Mouse (Mus musculus): ENCODE results near the gene Prss45. TPM values are rescaled to one million over a fixed set of nuclear protein-coding genes. Genes with fewer than 3 reads are reported as not detected.

Gene Prss45
- total and polyA plus RNA-seq, 3 experiments: not detected

- H3K79me2 ChIP-seq (replicated peaks; ENCODE audit: control insufficient read depth, extremely low read depth, insufficient read depth, poor library complexity, severe bottlenecking): no peaks in the 10 kb centered on the region
- H3K27ac ChIP-seq (ENCODE audit: insufficient read depth, low read depth): no peak overlapping the region
- no peaks in the 10 kb centered on the region for H3K9me3 ChIP-seq (replicated peaks; ENCODE audit: low read length)
- H3K4me2 ChIP-seq (ENCODE audit: insufficient read depth, low read depth, poor library complexity, severe bottlenecking): no peak overlapping the region
- no peak overlapping the region for H3K9ac ChIP-seq (ENCODE audit: insufficient read depth, low read depth)
- peaks cover 1% of the 10 kb centered on the region for H3K27me3 ChIP-seq (replicated peaks)
- TF ChIP-seq KAT2A (IDR thresholded peaks at IDR 0.05; ENCODE audit: insufficient replicate concordance, low read length): no peak
- no peak for TF ChIP-seq ZMIZ1 (IDR thresholded peaks at IDR 0.05; ENCODE audit: low read depth, low read length)
- TF ChIP-seq HCFC1 (IDR thresholded peaks at IDR 0.05; ENCODE audit: low read depth, low read length): no peak
- TF ChIP-seq MYC (IDR thresholded peaks at IDR 0.05; ENCODE audit: low read depth, low read length): no peak
- TF ChIP-seq POLR2A (IDR thresholded peaks at IDR 0.05; ENCODE audit: low read depth, low read length): no peak
- no peak overlapping the region for H3K4me3 ChIP-seq (replicated peaks in 1 of 3; ENCODE audit: low read depth in 2 of 3, low read length in 2 of 3, poor library complexity in 1 of 3)
- in situ Hi-C loops (cut with MboI; ENCODE audit: low pct_ligation_motif_present, low pct_unique_long_range_greater_than_20kb, low sequenced_read_pairs) (no loop called here), dilution Hi-C loops (cut with MboI; ENCODE audit: extremely low pct_ligation_motif_present, extremely low pct_unique_long_range_greater_than_20kb, low sequenced_read_pairs) (no loop called here)
- no peak for DNase-seq (ENCODE audit: extremely low read depth)
- H3K4me1 ChIP-seq (ENCODE audit: control insufficient read depth in 1 of 2, insufficient read depth in 2 of 2): peaks cover 0 to 3% of the 10 kb centered on the region in 2 experiments; a peak in 1 of 4 replicates
- H3K36me3 ChIP-seq (replicated peaks in 1 of 2; ENCODE audit: control insufficient read depth in 1 of 2, insufficient read depth in 1 of 2, low read length in 1 of 2): no peaks in the 10 kb centered on the region
Observed at GRCm38 (mm10) chr9:110834961-110835360, 573 bp downstream of the Prss45 start.

DNA sequence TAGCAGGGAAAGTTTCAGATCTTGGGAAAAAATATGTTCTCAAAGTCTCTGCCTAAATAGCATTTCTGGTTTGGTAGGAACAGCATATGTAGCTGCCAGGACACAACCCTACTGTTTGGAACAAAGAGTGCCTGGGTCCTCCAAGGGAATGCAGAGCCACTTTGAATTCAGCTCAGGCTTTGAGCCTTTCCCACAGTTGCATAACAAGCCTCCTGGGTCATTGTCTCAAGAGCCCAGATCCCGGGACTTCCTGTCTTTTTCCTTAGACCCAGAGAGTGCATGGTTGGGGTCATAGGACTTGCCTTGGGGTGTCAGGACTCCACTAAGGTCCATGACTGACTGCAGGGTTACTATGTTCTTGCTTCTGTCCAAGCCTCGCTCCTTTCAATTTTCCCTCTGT, 1.7 kb downstream of the Prss45 start:
- no peak overlapping the region for H3K4me3 ChIP-seq (replicated peaks in 1 of 3; ENCODE audit: low read depth in 2 of 3, low read length in 2 of 3, poor library complexity in 1 of 3)
- H3K4me2 ChIP-seq (ENCODE audit: insufficient read depth, low read depth, poor library complexity, severe bottlenecking): no peak overlapping the region
- DNase-seq (ENCODE audit: extremely low read depth): no peak
- no peak for TF ChIP-seq UBTF (IDR thresholded peaks at IDR 0.05; ENCODE audit: low read depth, low read length)
- TF ChIP-seq USF1 (IDR thresholded peaks at IDR 0.05; ENCODE audit: low read depth, low read length): no peak
- no peak for TF ChIP-seq POLR2AphosphoS2 (IDR thresholded peaks at IDR 0.05; ENCODE audit: low read depth, low read length)
- TF ChIP-seq RAD21 (IDR thresholded peaks at IDR 0.05; ENCODE audit: low read depth, low read length): no peak
- no peak for TF ChIP-seq RCOR1 (conservative IDR thresholded peaks at IDR 0.05; ENCODE audit: low read depth, low read length)
- TF ChIP-seq MAX (IDR thresholded peaks at IDR 0.05; ENCODE audit: low read length): no peak
- TF ChIP-seq CHD2 (IDR thresholded peaks at IDR 0.05; ENCODE audit: low read length): no peak
- H3K79me2 ChIP-seq (replicated peaks; ENCODE audit: control insufficient read depth, extremely low read depth, insufficient read depth, poor library complexity, severe bottlenecking): no peaks in the 10 kb centered on the region
- no peak overlapping the region for H3K27ac ChIP-seq (ENCODE audit: insufficient read depth, low read depth)
- in situ Hi-C loops (cut with MboI; ENCODE audit: low pct_ligation_motif_present, low pct_unique_long_range_greater_than_20kb, low sequenced_read_pairs): no loop called here
- no peaks in the 10 kb centered on the region for H3K36me3 ChIP-seq (replicated peaks in 1 of 2; ENCODE audit: control insufficient read depth in 1 of 2, insufficient read depth in 1 of 2, low read length in 1 of 2)
- H3K9ac ChIP-seq (ENCODE audit: insufficient read depth, low read depth): no peak overlapping the region
- H3K9me3 ChIP-seq (replicated peaks; ENCODE audit: low read length): no peaks in the 10 kb centered on the region
- peaks cover 0 to 3% of the 10 kb centered on the region in 2 experiments; a peak in 1 of 4 replicates for H3K4me1 ChIP-seq (ENCODE audit: control insufficient read depth in 1 of 2, insufficient read depth in 2 of 2)
- dilution Hi-C loops (cut with MboI; ENCODE audit: extremely low pct_ligation_motif_present, extremely low pct_unique_long_range_greater_than_20kb, low sequenced_read_pairs): no loop called here
- H3K27me3 ChIP-seq (replicated peaks): peaks cover 1% of the 10 kb centered on the region

GRCm38 (mm10) chr9:110840905-110841304, 6.5 kb downstream of the Prss45 start:
- H3K9me3 ChIP-seq (replicated peaks; ENCODE audit: low read length): no peaks in the 10 kb centered on the region
- no peak overlapping the region for H3K4me2 ChIP-seq (ENCODE audit: insufficient read depth, low read depth, poor library complexity, severe bottlenecking)
- TF ChIP-seq MYC (IDR thresholded peaks at IDR 0.05; ENCODE audit: low read depth, low read length) (no peak), ETS1 (conservative IDR thresholded peaks at IDR 0.05; ENCODE audit: low read depth, low read length) (no peak), SMC3 (IDR thresholded peaks at IDR 0.05; ENCODE audit: low read depth, low read length) (no peak), USF2 (conservative IDR thresholded peaks at IDR 0.05; ENCODE audit: low read depth, low read length) (no peak), RAD21 (IDR thresholded peaks at IDR 0.05; ENCODE audit: low read depth, low read length) (no peak), NELFE (IDR thresholded peaks at IDR 0.05; ENCODE audit: low read depth, low read length) (no peak), ELF1 (IDR thresholded peaks at IDR 0.05; ENCODE audit: low read depth, low read length) (no peak), EP300 (IDR thresholded peaks at IDR 0.05; ENCODE audit: low read length) (no peak), CTCF (conservative IDR thresholded peaks at IDR 0.05 in 1 of 2, IDR thresholded peaks at IDR 0.05 in 1 of 2; ENCODE audit: low read depth in 2 of 2, low read length in 2 of 2) (no peak), TCF12 (IDR thresholded peaks at IDR 0.05; ENCODE audit: low read depth, low read length) (no peak), IRF4 (IDR thresholded peaks at IDR 0.05; ENCODE audit: low read depth, low read length) (no peak), KAT2A (IDR thresholded peaks at IDR 0.05; ENCODE audit: insufficient replicate concordance, low read length) (no peak), ZMIZ1 (IDR thresholded peaks at IDR 0.05; ENCODE audit: low read depth, low read length) (no peak), ZC3H11A (IDR thresholded peaks at IDR 0.05; ENCODE audit: low read depth, low read length) (no peak), MAFK (IDR thresholded peaks at IDR 0.05; ENCODE audit: insufficient replicate concordance, low read length) (no peak), MAX (IDR thresholded peaks at IDR 0.05; ENCODE audit: low read length) (no peak), MEF2A (IDR thresholded peaks at IDR 0.05; ENCODE audit: borderline replicate concordance, low read depth, low read length) (no peak), E2F4 (IDR thresholded peaks at IDR 0.05; ENCODE audit: insufficient replicate concordance, low read depth, low read length) (no peak)
- dilution Hi-C loops (cut with MboI; ENCODE audit: extremely low pct_ligation_motif_present, extremely low pct_unique_long_range_greater_than_20kb, low sequenced_read_pairs) (no loop called here), in situ Hi-C loops (cut with MboI; ENCODE audit: low pct_ligation_motif_present, low pct_unique_long_range_greater_than_20kb, low sequenced_read_pairs) (no loop called here)
- peaks cover 1% of the 10 kb centered on the region for H3K27me3 ChIP-seq (replicated peaks)
- H3K9ac ChIP-seq (ENCODE audit: insufficient read depth, low read depth): no peak overlapping the region
- DNase-seq (ENCODE audit: extremely low read depth): no peak
- peaks cover 0 to 2% of the 10 kb centered on the region in 2 experiments; a peak in 1 of 4 replicates for H3K4me1 ChIP-seq (ENCODE audit: control insufficient read depth in 1 of 2, insufficient read depth in 2 of 2)
- no peaks in the 10 kb centered on the region for H3K36me3 ChIP-seq (replicated peaks in 1 of 2; ENCODE audit: control insufficient read depth in 1 of 2, insufficient read depth in 1 of 2, low read length in 1 of 2)
- H3K4me3 ChIP-seq (replicated peaks in 1 of 3; ENCODE audit: low read depth in 2 of 3, low read length in 2 of 3, poor library complexity in 1 of 3): no peak overlapping the region
- H3K79me2 ChIP-seq (replicated peaks; ENCODE audit: control insufficient read depth, extremely low read depth, insufficient read depth, poor library complexity, severe bottlenecking): no peaks in the 10 kb centered on the region
- H3K27ac ChIP-seq (ENCODE audit: insufficient read depth, low read depth): no peak overlapping the region

All from CH12.LX (cell line).